Mouse (Mus musculus) MEL (cell line): ENCODE results near the gene Ccl25.

Experiments used
- CTCF ChIP-seq, 3 experiments: IDR thresholded peaks in 2 of 3; conservative IDR thresholded peaks in 1 of 3; 2 replicates each; pipeline ENCODE4 v1.5.1; 2011 to 2012; ENCODE audit warnings: low read length in 3 of 3, low read depth in 2 of 3, mild to moderate bottlenecking in 2 of 3, improper control_type of control experiment in 1 of 3, inconsistent platforms in 1 of 3, mixed read lengths in 1 of 3, moderate library complexity in 1 of 3; ENCODE audit not compliant: control insufficient read depth in 1 of 3, insufficient read depth in 1 of 3, poor library complexity in 1 of 3, severe bottlenecking in 1 of 3
- EP300 ChIP-seq, 2 experiments: IDR thresholded peaks; 2 replicates each; pipeline ENCODE4 v1.6.1; 2011; ENCODE audit warnings: improper control_type of control experiment in 2 of 2, low read length in 2 of 2, low read depth in 1 of 2, mild to moderate bottlenecking in 1 of 2
- ETS1 ChIP-seq: IDR thresholded peaks from 2 replicates; pipeline ENCODE4 v1.6.1; 2012; ENCODE audit warnings: low read depth, mild to moderate bottlenecking, inconsistent platforms, low read length, improper control_type of control experiment, moderate library complexity
- HCFC1 ChIP-seq: IDR thresholded peaks from 2 replicates; pipeline ENCODE4 v1.6.1; 2012; ENCODE audit warnings: low read depth, mild to moderate bottlenecking, inconsistent platforms, low read length, improper control_type of control experiment, moderate library complexity
- MAX ChIP-seq: IDR thresholded peaks from 2 replicates; pipeline ENCODE4 v1.6.1; 2011; ENCODE audit warnings: low read length, improper control_type of control experiment
- MAZ ChIP-seq: IDR thresholded peaks from 2 replicates; pipeline ENCODE4 v1.6.1; 2012; ENCODE audit warnings: low read depth, mild to moderate bottlenecking, inconsistent platforms, low read length, improper control_type of control experiment
- NELFE ChIP-seq: IDR thresholded peaks from 2 replicates; pipeline ENCODE4 v1.6.1; 2011; ENCODE audit warnings: low read depth, low read length, improper control_type of control experiment
- POLR2A ChIP-seq, 2 experiments: IDR thresholded peaks; 2 replicates each; pipeline ENCODE4 v1.6.1; 2011 to 2012; ENCODE audit warnings: low read length in 2 of 2, mild to moderate bottlenecking in 2 of 2, control low read depth in 1 of 2, improper control_type of control experiment in 1 of 2, low read depth in 1 of 2, moderate library complexity in 1 of 2; ENCODE audit not compliant: control insufficient read depth in 1 of 2, insufficient read depth in 1 of 2, poor library complexity in 1 of 2
- POLR2AphosphoS5 ChIP-seq: IDR thresholded peaks from 2 replicates; pipeline ENCODE4 v1.6.1; 2012; ENCODE audit warnings: low read depth, borderline replicate concordance, mild to moderate bottlenecking, inconsistent platforms, low read length, moderate library complexity, mixed read lengths
- RAD21 ChIP-seq: IDR thresholded peaks from 2 replicates; pipeline ENCODE4 v1.6.1; 2011; ENCODE audit warnings: mild to moderate bottlenecking, low read depth, low read length, improper control_type of control experiment
- RCOR1 ChIP-seq: IDR thresholded peaks from 2 replicates; pipeline ENCODE4 v1.6.1; 2012; ENCODE audit warnings: low read depth, mild to moderate bottlenecking, inconsistent platforms, low read length, improper control_type of control experiment
- USF1 ChIP-seq: IDR thresholded peaks from 2 replicates; pipeline ENCODE4 v1.6.1; 2014; ENCODE audit warnings: low read depth, mild to moderate bottlenecking, inconsistent platforms, low read length, improper control_type of control experiment, moderate library complexity

GRCm38 (mm10) chr8:4370078-4370477, 45.1 kb downstream of the Ccl25 start:
- TF ChIP-seq CTCF (IDR thresholded peaks at IDR 0.05 in 2 of 3, conservative IDR thresholded peaks at IDR 0.05 in 1 of 3; ENCODE audit: control insufficient read depth in 1 of 3, insufficient read depth in 1 of 3, low read depth in 2 of 3, low read length in 3 of 3, poor library complexity in 1 of 3, severe bottlenecking in 1 of 3) (peak; percentile 68 to 93 (median 84)), NELFE (0 out of 2 replicates have a peak, but pooled peaks have one; percentile 2), POLR2A (IDR thresholded peaks at IDR 0.05; ENCODE audit: control insufficient read depth in 1 of 2, insufficient read depth in 1 of 2, low read depth in 1 of 2, low read length in 2 of 2, poor library complexity in 1 of 2) (no peak; a peak in 1 of 4 replicates), HCFC1 (no peak), RAD21 (peak; percentile 92), MAX (no peak), MAZ (no peak; the same call in 1 of the 2 replicates), USF1 (no peak), POLR2AphosphoS5 (no peak), EP300 (IDR thresholded peaks at IDR 0.05; ENCODE audit: low read depth in 1 of 2, low read length in 2 of 2) (no peak), ETS1 (no peak), RCOR1 (no peak)
